Mouse (Mus musculus): ENCODE measurements at regions not wholly inside any gene's neighbourhood (a gene's known extent, or its start where the extent isn't known, plus 50 kb on each side); places are given as distances from the start of the nearest gene placed in this dataset.
A peak's percentile ranks its signal among the peaks of the same experiment; 100 is the strongest.

DNA sequence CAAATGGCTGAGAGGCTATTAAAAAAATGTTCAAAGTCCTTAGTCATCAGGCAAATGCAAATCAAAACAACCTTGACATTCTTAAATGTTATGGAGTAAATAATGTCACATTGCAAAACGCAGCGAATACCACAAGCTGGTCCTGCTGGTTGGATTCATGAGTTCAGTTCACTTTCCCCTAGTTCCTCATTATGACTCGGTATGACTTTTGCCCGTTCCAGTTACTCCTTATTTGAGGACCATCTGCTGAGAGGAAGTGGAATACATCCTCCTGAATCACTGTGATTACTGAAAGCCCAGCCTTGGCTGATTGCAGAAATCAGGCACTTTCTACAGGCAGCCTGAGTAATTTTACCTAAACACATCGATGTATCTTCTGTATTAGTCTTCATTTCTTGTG lies 1276.9 kb downstream of the Efna5 start:
- no peaks in the 10 kb centered on the region for H3K27me3 ChIP-seq (ENCODE audit: control insufficient read depth, insufficient read depth, low read length)
- no peak overlapping the region for H3K4me3 ChIP-seq (replicated peaks; ENCODE audit: low read depth, low read length)
- H3K9me3 ChIP-seq (ENCODE audit: control insufficient read depth, low read length), result no peaks in the 10 kb centered on the region
- ATAC-seq (ENCODE audit: low FRiP score, low TSS enrichment) (no peak), DNase-seq (no peak)
- WGBS, result 96% methylated on average over 5 of the region's 5 CpGs
- no peak overlapping the region for H3K4me2 ChIP-seq (ENCODE audit: low read length)
- H3K9ac ChIP-seq (replicated peaks; ENCODE audit: low read length), result no peak overlapping the region
- H3K36me3 ChIP-seq (ENCODE audit: control insufficient read depth, insufficient read depth, low read length), result no peaks in the 10 kb centered on the region
- H3K27ac ChIP-seq (replicated peaks; ENCODE audit: low read depth, low read length), result no peak overlapping the region
- no peaks in the 10 kb centered on the region for H3K4me1 ChIP-seq (ENCODE audit: control insufficient read depth, insufficient read depth, low read length)

DNA sequence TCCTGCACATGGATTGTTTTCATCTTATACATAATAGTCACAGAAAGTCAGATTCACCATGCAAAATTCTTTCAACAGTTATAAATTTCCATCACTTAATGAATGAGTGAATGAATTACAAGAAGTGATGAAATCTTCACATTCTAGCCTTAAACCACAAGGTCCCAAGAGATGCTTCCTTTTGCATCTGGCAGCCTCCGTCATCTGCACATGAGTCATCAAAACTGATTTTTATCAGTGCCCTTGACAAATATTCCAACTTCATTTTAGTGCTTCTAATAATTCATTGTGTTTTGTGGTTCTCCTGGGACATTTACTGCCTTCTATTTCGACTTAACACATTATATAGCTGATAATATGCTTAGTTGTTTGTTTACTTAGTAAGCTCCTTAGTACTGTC lies 1291.9 kb downstream of the Efna5 start:
- WGBS, result 75% methylated on average over 2 of the region's 2 CpGs
- no peak for ATAC-seq (ENCODE audit: low FRiP score, low TSS enrichment)
- no peaks in the 10 kb centered on the region for H3K9me3 ChIP-seq (ENCODE audit: control insufficient read depth, low read length)

DNA sequence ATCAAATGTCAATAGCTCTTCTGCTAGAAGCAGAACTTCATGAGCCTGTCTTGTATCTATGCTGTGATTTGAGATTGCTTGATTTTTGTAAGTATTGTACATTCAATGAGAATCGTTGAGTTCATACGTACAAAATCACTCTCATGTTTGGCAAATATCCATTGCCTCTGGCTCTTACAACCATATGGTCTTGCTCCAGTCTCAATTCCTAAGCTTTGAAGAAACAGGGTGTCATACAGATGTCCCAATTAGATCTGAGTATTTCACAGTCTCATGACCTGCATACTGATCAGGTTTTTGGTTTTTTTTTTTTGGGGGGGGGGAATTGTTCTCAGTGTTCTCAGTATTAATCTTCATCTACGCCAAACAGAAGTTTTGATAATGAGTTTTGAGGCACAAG lies 1302.2 kb downstream of the Efna5 start:
- Histone ChIP-seq H3K4me2 (ENCODE audit: low read length) (no peak overlapping the region), H3K9ac (replicated peaks; ENCODE audit: low read length) (no peak overlapping the region), H3K27me3 (ENCODE audit: control insufficient read depth, insufficient read depth, low read length) (no peaks in the 10 kb centered on the region), H3K27ac (replicated peaks; ENCODE audit: low read depth, low read length) (no peak overlapping the region), H3K4me3 (replicated peaks; ENCODE audit: low read depth, low read length) (no peak overlapping the region), H3K4me1 (ENCODE audit: control insufficient read depth, insufficient read depth, low read length) (no peaks in the 10 kb centered on the region), H3K36me3 (ENCODE audit: control insufficient read depth, insufficient read depth, low read length) (no peaks in the 10 kb centered on the region), H3K9me3 (ENCODE audit: control insufficient read depth, low read length) (no peaks in the 10 kb centered on the region)
- ATAC-seq (ENCODE audit: low FRiP score, low TSS enrichment), result no peak
- WGBS, result 88% methylated on average over 3 of the region's 3 CpGs
- DNase-seq, result no peak

More for the DNA sequence above, 1291.9 kb downstream of the Efna5 start:
- Histone ChIP-seq H3K4me1 (ENCODE audit: control insufficient read depth, insufficient read depth, low read length) (no peaks in the 10 kb centered on the region), H3K4me3 (replicated peaks; ENCODE audit: low read depth, low read length) (no peak overlapping the region), H3K4me2 (ENCODE audit: low read length) (no peak overlapping the region), H3K36me3 (ENCODE audit: control insufficient read depth, insufficient read depth, low read length) (no peaks in the 10 kb centered on the region), H3K9ac (replicated peaks; ENCODE audit: low read length) (no peak overlapping the region), H3K27me3 (ENCODE audit: control insufficient read depth, insufficient read depth, low read length) (no peaks in the 10 kb centered on the region), H3K27ac (replicated peaks; ENCODE audit: low read depth, low read length) (no peak overlapping the region)
- no peak for DNase-seq

DNA sequence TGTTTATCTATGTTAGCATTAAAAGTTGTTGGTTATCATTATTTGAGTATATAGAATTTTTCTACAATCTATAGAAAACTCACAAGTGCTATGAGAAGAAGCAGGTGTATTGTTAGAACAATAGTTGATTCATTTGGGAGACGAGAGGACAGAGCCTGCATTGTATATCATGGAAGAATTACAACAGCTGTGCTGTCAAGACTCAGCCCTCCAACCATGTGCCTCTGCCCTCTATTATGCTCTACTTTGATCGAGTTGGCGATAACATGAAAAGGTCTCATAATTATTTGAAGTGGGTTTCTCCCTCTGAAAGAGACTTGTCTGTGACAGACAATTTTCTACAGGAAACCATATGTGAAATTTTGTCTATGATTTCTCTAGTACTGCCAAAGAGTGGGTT lies 1310.2 kb downstream of the Efna5 start:
- H3K36me3 ChIP-seq (ENCODE audit: control insufficient read depth, insufficient read depth, low read length), result no peaks in the 10 kb centered on the region
- no peak overlapping the region for H3K27ac ChIP-seq (replicated peaks; ENCODE audit: low read depth, low read length)
- WGBS, result 41% methylated on average over 3 of the region's 3 CpGs
- no peaks in the 10 kb centered on the region for H3K27me3 ChIP-seq (ENCODE audit: control insufficient read depth, insufficient read depth, low read length)
- H3K4me3 ChIP-seq (replicated peaks; ENCODE audit: low read depth, low read length), result no peak overlapping the region
- H3K9ac ChIP-seq (replicated peaks; ENCODE audit: low read length), result no peak overlapping the region
- DNase-seq (peak; percentile 2), ATAC-seq (ENCODE audit: low FRiP score, low TSS enrichment) (no peak)
- H3K4me2 ChIP-seq (ENCODE audit: low read length), result no peak overlapping the region
- no peaks in the 10 kb centered on the region for H3K9me3 ChIP-seq (ENCODE audit: control insufficient read depth, low read length)
- H3K4me1 ChIP-seq (ENCODE audit: control insufficient read depth, insufficient read depth, low read length), result no peaks in the 10 kb centered on the region

All from midbrain, embryonic 14.5 days (tissue).